Mouse (Mus musculus): ENCODE data around the gene Cwc27.

DNA sequence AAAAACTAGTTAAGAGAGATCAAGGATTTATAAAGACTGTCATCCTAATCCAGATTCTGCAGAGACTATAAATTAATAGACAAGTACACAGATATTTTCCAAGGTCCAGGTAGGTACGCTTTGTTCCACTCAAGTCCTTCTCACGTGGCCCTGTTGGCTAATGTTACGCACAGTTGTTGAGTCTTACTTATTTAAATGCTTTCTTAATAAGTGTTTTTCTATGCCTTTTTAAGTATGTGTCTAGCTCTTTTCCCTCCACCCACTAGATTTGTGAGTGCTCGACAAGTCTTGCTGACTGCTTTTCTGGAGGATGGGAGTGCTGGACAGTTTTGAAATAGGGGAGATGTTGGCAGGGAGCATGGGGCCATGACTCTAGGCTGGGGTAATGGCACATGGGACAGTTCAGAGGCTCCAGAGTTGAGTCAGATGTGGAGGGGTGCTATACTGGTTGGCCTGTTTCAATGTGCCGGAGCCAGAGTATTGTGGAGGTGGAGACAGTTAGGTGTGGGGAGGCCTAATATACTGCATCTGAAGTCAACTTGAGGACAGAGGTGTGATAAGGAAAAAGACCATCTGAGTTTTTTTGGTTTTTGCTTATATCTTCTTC lies 160.2 kb downstream of the Cwc27 start:
- no peak for TF ChIP-seq POLR2A (IDR thresholded peaks at IDR 0.05; ENCODE audit: control insufficient read depth, low read depth, low read length)
- no peak for TF ChIP-seq CTCF (IDR thresholded peaks at IDR 0.05; ENCODE audit: control insufficient read depth, insufficient read depth, insufficient replicate concordance, low read depth, low read length)
